Mouse (Mus musculus) gonadal fat pad, adult 2 months (tissue): ENCODE data around the gene Arih1. TPM values are rescaled to one million over a fixed set of nuclear protein-coding genes. Genes with fewer than 3 reads are reported as not detected.

Source experiments
- DNase-seq: peaks from one replicate; pipeline ENCODE4 v3.0.0-alpha.2; 2012; ENCODE audit warnings: low read depth
- polyA plus RNA-seq: library from polyadenylated mRNA; depleted of rRNA; stranded (reverse); fragments of >200 nt; gene quantifications from 2 replicates; pipeline ENCODE4 v1.2.3, GENCODE M21; 2012; rRNA removed

The Arih1 gene
- 23.0 and 25.7 TPM in 2 replicates for polyA plus RNA-seq

DNA sequence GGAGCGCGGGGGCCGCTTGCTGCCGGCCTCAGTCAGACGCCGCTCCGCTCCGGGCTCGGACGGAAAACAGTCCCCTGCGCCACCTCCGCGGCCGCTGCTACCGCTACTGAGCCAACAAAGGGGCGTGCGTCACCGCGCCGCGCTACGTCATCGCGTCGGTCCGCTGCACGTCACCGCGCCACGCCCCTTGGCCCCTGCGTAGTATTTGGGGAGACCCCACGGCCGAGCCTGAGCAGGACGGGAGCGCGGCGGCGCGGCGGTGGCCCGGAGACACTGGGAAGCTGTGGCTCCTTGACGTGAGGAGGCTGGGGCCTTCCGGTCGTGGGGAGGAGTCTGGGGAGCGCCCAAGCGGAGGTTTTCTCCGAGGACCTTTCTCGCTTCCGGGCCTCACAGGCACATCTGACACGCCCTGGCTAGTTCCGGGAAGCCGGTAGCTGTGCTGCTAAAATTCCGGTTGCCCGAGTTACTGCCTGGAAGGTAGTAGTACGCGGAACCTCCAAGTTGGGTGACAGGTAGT, at the start of gene Arih1:
Arih1 (minus strand) TSS at position 70 of the 517 bp plus-strand sequence.
- peak; percentile 57 for DNase-seq

DNA sequence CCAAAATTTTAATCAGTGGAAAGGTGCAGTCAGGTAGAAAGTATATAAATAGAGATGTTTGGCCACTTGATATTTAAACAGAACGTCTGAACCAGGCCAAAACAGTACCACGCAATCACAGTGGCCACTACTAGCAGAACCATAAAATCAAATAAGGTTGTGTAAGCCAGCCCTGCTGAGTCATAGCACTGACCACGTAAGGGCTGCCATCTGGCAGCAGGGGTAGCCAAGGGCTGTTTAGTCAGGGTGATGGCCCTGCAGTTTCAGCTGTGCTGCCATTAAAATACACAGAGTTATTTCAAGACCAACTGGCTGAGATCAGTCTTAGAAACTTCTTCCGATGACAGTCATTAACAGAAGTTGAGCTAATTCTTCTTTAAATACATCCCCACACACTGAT, 47.5 kb upstream of the Arih1 start:
- DNase-seq, result no peak

DNA sequence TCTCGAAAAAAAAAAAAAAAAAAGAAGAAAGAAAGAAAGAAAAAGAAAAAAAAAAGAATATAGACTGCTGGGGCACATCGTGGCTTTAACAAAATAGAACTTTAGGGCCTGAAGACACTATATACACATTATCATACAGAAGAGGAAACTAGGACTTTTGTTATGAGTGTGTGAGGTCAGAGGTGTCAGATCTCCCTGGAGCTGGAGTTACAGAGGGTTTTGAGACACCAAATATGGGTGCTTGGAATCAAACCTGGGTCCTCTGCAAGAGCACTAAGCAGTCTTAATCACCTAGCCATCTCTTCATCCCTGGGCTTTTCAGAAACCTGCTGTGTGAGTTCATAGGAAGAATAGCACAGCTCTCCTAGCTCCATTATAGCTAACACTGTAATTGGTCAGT, 47.0 kb upstream of the Arih1 start:
- no peak for DNase-seq

DNA sequence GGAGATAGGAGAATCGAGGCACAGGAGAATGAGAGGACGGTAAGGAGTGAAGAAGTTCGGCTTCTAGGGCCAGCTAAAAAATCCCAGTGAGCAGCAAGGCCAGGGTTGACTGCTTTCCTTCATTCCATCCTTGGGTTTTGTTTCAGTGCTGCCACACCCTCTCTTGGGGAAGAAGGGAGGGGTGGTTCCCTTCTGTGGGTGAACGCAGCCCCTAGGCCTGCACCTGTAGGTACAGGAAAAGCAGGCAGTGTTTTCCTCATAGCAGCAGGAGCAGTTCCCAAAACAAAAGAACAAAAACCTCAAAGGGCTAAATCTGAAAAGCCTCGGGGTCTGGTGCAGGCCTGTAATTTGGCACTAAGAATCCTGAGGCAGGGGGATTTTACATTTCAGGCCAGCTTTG, 45.2 kb upstream of the Arih1 start:
- DNase-seq, result no peak

DNA sequence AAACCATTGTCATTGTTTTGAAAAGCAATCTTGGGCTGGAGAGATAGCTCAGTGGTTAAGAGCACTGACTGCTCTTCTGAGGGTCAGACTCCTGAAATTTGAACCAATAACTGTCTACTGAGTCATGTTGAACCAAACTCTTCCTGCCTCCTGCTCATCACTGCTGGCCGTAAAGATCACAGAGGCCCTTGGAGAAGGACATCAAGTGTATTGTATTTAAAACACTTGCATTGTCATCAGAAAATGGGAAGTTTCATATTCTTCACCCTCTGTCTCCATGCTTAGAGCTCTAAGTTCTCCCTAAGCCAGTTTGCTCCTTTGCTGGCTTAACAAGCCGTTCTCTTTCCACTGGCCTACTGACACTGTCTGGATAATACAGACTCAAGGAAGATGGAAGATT, 41.9 kb upstream of the Arih1 start:
- no peak for DNase-seq

DNA sequence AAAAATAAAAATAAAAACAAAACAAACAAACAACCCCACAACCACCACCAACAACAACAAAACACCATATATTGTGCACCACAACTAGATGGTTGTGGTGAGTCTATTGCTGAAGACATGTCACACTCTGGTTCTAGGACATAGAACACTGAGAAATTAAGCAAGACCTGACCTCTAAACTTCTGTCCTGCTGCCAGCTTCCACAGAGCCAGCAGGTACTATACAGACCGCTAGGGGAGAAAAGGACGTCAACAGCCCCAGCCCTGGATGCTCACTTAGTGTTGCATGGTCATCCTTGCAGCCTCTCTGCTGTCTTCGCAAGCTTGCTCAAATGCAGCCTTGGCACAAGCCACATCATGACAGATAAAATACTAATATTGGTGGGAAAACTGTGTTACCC, 41.2 kb upstream of the Arih1 start:
- no peak for DNase-seq

DNA sequence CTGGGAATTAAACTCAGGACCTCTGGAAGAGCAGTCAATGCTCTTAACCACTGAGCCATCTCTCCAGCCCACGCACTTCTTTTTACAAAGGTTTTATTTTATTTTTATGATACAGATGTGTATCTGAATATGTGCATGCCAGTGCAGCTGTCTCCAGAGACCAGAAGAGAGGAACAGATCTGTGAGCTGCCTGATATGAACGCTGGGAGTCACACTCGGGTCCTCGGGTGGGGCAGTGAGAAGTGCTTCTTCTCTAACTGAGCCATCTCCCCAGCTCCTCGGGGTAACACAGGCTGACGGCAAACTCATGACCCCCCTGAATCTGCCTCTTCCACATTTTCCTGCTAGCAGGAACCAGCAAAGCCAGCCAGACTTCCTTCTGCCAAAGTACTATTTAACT, 40.3 kb upstream of the Arih1 start:
- no peak for DNase-seq

DNA sequence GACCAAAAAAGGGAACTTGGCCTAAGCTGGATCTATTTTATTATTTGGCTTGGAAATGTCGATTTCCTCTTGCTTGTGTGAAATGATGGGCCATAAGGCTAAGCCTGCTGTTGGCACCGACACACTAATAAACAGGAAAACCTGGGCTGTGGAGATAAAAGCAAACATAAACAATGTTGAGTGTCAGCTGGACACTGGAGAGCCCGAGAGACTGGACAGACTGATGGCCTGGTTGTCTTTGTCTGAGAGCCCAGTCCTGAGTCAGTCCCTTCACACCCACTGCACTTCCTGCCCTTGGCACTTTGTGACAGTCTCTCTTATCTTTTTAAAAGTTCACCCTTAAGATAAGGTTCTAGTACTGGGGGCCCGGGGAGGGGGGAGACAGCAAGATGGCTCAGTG, 36.5 kb upstream of the Arih1 start:
- no peak for DNase-seq

DNA sequence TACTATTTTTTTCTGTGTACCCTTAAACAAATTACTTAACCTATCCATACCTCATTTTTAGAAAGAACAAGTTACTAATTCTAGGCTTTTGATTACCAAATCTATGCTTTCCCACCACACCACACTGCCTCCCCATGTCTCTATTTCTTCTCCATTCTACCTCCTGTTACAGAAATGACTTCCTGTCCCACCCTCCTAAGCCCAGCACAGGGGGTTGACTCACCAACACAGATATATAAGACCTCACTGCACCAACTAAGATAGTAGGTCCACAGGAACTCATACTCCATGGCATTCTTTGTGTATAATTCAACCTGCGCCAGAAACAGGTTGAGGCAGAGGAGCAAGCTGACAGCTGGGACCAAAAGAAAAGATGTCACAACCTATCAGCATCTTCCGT, 33.0 kb upstream of the Arih1 start:
- no peak for DNase-seq

DNA sequence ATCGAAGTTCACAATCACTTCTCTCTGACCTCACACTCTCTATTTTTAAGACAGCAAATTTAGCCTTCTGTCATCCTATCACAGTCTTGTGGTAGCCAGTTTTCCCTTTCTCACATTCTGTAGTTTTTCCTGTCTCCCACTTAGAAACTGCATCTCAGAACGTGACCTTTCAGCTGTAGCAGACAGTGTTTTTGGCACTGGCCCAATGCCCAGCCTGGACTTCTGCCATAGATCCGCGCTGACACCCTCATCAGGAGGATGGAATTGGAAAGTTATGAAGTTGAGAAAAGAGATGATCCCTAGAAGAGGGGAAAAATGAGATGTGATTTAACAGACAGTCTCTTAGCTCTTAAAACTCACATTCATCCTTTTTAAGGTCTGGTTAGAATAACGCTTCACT, 32.6 kb upstream of the Arih1 start:
- no peak for DNase-seq

DNA sequence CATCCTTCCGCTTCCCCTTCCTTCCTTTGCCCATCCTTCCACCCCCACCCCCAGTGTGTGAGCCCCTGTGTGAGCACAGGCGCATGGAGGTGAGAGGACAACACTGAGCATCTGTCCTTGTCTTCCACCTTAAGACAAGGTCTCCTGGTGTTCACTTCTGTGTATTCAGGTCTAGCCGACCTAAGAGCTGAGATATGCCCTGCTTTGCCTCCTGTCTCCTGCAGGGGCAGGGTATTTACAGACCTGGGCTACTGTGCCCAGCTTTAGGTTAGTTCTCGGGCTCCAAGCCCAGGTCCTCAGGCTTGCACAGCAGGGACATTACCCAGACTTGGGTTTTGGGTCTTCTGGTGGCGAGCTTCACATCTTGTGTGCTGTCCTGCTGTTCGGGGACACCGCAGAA, 30.7 kb upstream of the Arih1 start:
- no peak for DNase-seq

DNA sequence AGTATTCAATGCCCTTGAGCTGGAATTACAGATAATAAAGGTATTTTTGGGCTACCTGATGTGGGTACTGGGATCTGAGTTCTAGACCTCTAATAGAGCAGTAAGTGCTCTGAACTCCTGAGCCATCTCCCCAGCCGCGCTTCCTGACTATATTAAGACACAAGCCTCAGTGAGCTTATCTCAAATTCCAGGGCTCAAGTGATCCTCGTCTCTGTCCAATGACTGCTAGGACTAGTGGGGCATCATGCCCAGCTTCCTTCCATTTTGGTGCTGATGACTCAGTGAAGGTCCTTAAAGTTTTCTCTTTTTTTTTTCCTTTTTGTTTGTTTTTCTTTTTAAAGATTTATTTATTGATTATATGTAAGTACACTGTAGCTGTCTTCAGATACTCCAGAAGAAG, 28.7 kb upstream of the Arih1 start:
- DNase-seq, result no peak

DNA sequence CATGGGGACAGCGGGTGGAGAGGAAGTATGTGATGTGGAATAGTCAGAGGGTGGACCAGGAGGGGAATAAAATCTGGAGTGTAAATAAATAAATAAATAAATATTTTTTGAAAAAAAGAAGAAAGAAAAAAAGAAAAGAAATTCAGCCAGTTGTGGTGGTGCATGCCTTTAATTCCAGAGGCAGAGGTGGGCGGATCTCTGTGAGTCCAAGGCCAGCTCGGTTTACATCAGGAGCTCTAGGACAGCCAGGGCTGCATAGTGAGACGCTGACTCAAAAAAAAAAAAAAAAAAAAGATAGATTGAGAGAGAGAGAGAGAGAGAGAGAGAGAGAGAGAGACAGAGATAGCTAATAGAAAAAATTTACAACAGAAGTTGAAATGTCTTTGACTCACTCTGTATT, 26.0 kb upstream of the Arih1 start:
- no peak for DNase-seq

DNA sequence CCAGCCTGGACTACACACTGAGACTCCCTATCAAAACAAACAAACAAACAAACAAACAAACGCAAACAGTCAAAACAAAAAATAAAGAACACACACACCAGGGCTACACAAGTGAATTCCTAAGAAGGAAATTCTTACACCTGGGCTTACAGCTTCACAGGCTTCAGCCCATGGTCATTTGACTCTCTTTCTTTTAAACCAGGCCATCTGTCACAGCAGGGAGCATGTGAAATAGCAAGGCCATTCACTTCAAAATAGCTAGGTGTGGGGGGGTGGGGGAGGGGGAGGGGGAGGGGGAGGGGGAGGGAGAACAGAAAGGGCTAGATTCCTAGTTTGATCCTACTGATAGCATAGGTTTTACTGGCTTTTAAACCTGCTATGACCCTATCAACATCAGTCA, 21.7 kb upstream of the Arih1 start:
- DNase-seq, result no peak

DNA sequence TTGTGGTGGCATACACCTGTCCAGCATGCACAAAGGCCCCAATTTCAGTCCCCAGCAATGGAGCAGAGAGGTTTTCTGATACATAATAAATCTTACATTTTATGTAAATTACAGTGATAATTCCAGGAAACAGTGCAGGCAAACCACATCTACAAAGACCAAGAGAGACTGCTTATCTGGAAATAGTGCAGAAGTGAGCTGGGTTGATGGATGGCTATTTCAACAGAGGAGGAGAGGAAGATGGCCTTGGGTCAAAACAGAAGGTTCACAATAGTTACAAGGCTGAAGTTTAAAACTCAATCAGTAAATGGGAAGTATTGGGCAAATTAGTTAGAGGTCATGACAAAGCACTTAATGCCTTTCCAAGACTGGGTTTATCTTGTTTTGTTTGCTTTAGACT, 913 bp upstream of the Arih1 start:
- DNase-seq, result no peak

DNA sequence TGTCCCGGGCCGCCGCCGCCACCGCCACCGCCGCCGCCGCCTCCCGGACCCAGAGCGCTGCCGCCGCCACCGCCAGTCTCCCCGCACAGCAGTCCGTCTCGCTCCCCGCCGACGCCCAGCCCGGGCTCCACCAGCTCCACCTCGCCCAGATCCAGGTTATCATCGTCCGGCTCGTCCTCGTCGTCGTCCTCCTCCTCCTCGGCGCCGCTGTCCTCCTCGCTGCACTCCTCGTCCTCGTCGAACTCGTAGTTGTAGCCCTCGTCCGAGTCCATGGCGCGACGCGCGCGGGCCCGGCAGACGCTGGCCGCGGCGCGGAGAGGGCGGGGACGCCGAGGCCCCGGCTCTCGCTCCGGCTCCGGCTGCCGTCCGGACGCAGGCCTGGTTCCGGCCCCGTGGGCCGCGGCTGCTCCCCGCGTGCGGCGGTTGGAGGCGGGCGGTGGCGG, 321 bp downstream of the Arih1 start:
- DNase-seq, result no peak

DNA sequence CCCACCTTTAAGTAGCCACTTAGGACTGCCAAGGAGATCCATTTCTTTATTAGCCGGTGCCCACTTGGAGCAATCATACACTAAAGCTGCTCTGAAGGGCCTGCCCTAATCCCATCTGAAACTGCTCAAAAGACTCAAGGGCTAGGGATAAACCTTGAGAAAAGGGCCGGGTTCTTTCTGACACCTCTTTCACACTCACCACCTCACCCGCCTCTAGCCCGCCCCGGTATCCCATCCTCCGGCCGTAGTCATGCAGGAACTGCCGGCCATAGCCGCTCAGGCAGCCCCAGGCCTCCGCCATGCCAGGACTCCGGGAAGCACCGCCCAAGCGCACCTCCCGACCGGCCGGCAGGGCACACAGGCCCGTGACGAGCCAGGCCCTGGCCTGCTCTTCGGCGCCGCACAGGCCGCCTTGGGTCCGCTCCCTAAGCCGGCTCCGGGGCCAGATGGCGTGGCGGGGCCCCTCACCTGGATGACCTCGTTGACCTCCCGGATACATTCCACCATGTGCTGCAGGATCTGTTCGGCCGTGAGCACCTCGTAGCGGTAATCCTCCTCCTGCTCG, 825 bp downstream of the Arih1 start:
- no peak for DNase-seq

DNA sequence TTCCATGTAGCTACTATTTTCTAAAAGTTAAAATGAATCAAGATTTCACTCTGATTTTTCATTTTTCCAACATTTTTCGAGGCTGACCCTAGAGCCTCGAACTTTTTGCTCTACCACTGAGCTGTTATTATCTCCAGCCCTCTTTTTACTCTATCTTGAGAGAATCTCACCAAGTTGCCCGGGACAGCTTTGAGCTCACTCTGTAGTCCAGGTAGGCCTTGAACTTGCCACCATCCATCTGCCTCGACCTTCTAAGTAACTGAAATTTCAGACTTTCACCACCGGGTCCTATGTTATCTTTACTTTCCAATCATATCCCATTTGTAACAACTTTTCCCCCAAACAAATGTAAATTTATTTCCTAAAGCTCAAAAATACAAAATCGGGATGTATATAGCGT, 1.7 kb downstream of the Arih1 start:
- no peak for DNase-seq

DNA sequence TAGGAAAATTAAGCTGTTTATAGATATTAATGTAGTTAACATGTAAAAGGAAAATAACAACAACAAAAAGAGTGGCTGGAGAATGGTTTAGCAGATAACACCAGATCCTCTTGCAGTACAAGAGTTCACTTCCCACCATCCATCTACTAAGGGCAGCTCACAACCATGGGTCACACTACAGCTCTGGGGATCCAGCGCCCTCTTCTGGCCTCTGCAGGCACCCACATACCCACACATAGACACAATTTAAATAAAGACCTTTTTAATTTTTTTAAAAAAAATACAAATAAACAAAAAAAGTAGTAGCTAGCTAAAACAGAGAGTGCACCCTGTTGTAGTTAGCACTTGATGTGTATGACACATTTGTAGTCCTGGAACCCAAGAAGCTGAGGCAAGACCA, 4.0 kb downstream of the Arih1 start:
- no peak for DNase-seq

DNA sequence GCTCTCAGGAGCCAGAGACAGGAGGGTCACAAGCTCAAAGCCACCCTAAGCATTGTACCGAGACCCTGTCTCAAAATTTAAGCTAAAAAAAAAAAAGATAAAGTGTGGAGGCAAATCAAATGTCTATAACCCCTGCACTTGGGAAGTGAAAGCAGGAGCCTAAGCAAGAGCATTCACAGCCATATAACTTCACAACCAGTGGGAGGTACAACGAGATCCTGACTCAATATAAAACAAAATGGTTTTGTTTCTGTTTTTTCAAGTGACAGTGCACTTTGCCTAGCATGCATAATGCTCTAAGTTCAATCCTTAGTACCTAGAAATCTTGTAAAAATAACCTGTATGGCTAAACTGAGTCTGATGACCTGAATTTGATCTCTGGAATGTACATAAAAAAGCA, 9.8 kb downstream of the Arih1 start:
- DNase-seq, result no peak

DNA sequence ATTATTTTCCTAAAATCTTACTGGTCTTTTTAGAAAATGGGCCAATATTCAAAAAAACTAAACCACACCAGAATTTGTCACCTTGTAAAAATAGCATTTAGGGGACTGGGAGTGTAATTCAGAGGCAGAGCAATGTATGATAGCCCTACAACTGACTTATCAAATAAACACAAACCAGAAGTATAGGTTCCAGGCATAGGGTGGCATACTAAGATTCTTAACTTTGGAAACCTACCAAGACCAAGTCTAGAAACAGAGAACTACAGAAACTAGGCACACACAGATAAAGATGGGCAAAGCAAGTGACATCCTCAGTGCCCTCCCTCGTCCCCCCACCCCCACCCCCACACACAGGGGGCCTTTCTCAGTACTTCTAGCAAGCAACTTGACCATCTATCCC, 11.6 kb downstream of the Arih1 start:
- DNase-seq, result no peak

DNA sequence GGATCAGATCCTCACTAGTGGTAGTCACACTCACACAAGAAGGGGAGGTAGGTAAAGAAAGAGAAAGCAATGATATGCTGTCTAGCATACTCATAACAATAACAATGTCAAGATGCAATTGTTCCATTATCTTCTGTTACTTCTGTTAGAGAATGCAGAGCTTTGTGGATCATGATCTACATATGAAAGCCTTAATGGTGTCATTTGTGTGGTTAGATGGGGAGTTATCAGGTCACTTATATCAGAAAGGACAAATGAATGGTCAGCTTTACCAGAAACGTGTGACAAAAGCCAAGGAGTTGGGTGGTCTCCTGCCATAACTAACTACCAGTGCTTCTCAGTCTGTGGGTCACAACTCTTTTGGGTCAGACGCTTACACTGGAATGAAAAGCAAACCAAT, 13.2 kb downstream of the Arih1 start:
- no peak for DNase-seq

DNA sequence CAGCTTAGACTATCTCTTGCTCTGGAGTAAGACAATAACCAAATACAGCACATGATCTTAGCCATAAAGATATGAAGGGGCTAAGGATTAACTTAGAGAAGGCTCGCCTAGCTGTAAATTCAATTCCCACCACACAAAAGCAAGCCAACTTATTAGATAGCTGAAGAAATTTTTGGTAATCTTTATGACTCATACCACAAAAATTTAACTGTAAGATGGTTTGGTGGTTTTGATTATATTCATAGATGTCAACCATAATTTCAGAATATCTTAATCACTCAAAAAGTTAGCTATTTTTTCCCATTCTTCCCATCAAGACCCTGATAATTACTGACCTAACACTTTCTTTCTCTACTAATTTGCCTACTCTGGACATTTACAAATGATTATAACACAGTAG, 17.0 kb downstream of the Arih1 start:
- DNase-seq, result no peak

DNA sequence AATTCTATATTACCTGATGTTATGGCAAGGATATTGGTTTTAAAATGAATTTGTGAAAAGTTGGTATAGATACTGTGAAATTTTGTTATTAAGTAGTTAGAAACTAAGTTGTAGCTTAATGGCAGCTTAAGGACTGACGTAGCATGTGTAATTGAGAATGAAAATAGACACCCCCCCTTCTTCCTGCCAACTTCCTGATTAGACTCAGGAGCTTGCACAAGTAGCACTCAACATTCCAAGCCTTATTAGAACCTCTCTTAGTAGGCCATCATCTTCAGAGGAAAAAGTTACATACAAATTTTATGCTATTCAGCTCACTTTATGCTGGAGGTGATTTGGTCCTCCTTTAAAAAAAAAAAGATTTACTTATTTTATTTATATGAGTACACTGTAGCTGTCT, 22.1 kb downstream of the Arih1 start:
- no peak for DNase-seq
